Mouse (Mus musculus): ENCODE measurements at regions not wholly inside any gene's neighbourhood (a gene's known extent, or its start where the extent isn't known, plus 50 kb on each side); places are given as distances from the start of the nearest gene placed in this dataset.

- Histone ChIP-seq H3K4me3 (ENCODE audit: insufficient read depth, low read depth, low read length) (no peak overlapping the region), H3K36me3 (ENCODE audit: control insufficient read depth, insufficient read depth, low read length) (no peaks in the 10 kb centered on the region), H3K27ac (ENCODE audit: insufficient read depth, low read depth, low read length) (no peak overlapping the region), H3K27me3 (replicated peaks; ENCODE audit: control insufficient read depth, insufficient read depth, low read length) (no peaks in the 10 kb centered on the region), H3K4me1 (ENCODE audit: control insufficient read depth, insufficient read depth, low read length) (no peaks in the 10 kb centered on the region)
- no peak for DNase-seq
- TF ChIP-seq POLR2A (IDR thresholded peaks at IDR 0.05; ENCODE audit: low read depth, low read length) (no peak), CTCF (conservative IDR thresholded peaks at IDR 0.05; ENCODE audit: insufficient read depth, insufficient read length, low read depth, low read length) (no peak)
- 77% methylated on average over 3 of the region's 3 CpGs for WGBS
Observed at GRCm38 (mm10) chr3:144023058-144023457, 182.0 kb downstream of the Lmo4 start.

- Histone ChIP-seq H3K4me3 (ENCODE audit: insufficient read depth, low read depth, low read length) (no peak overlapping the region), H3K4me1 (ENCODE audit: control insufficient read depth, insufficient read depth, low read length) (no peaks in the 10 kb centered on the region), H3K27ac (ENCODE audit: insufficient read depth, low read depth, low read length) (no peak overlapping the region), H3K27me3 (replicated peaks; ENCODE audit: control insufficient read depth, insufficient read depth, low read length) (no peaks in the 10 kb centered on the region), H3K36me3 (ENCODE audit: control insufficient read depth, insufficient read depth, low read length) (no peaks in the 10 kb centered on the region)
- 93% methylated on average over 5 of the region's 5 CpGs for WGBS
- DNase-seq: no peak
- TF ChIP-seq POLR2A (IDR thresholded peaks at IDR 0.05; ENCODE audit: low read depth, low read length) (no peak), CTCF (conservative IDR thresholded peaks at IDR 0.05; ENCODE audit: insufficient read depth, insufficient read length, low read depth, low read length) (no peak)
Observed at GRCm38 (mm10) chr3:144021969-144022368, 183.1 kb downstream of the Lmo4 start.

GRCm38 (mm10) chr3:144020189-144020940 is 184.7 kb downstream of the Lmo4 start:
- Histone ChIP-seq H3K27me3 (replicated peaks; ENCODE audit: control insufficient read depth, insufficient read depth, low read length) (no peaks in the 10 kb centered on the region), H3K4me1 (ENCODE audit: control insufficient read depth, insufficient read depth, low read length) (no peaks in the 10 kb centered on the region), H3K27ac (ENCODE audit: insufficient read depth, low read depth, low read length) (no peak overlapping the region), H3K4me3 (ENCODE audit: insufficient read depth, low read depth, low read length) (no peak overlapping the region), H3K36me3 (ENCODE audit: control insufficient read depth, insufficient read depth, low read length) (no peaks in the 10 kb centered on the region)
- 58% methylated on average over 8 of the region's 8 CpGs for WGBS
- TF ChIP-seq POLR2A (IDR thresholded peaks at IDR 0.05; ENCODE audit: low read depth, low read length): no peak
- no peak for TF ChIP-seq CTCF (conservative IDR thresholded peaks at IDR 0.05; ENCODE audit: insufficient read depth, insufficient read length, low read depth, low read length)
- no peak for DNase-seq

- 80% methylated on average over 2 of the region's 2 CpGs for WGBS
- H3K36me3 ChIP-seq (ENCODE audit: control insufficient read depth, insufficient read depth, low read length): no peaks in the 10 kb centered on the region
Observed at GRCm38 (mm10) chr3:144019293-144019692, 185.7 kb downstream of the Lmo4 start.

GRCm38 (mm10) chr3:144018559-144018958 is 186.5 kb downstream of the Lmo4 start:
- no peak overlapping the region for H3K27ac ChIP-seq (ENCODE audit: insufficient read depth, low read depth, low read length)
- H3K27me3 ChIP-seq (replicated peaks; ENCODE audit: control insufficient read depth, insufficient read depth, low read length): no peaks in the 10 kb centered on the region
- H3K36me3 ChIP-seq (ENCODE audit: control insufficient read depth, insufficient read depth, low read length): no peaks in the 10 kb centered on the region
- DNase-seq: no peak
- TF ChIP-seq POLR2A (IDR thresholded peaks at IDR 0.05; ENCODE audit: low read depth, low read length) (no peak), CTCF (conservative IDR thresholded peaks at IDR 0.05; ENCODE audit: insufficient read depth, insufficient read length, low read depth, low read length) (no peak)
- H3K4me3 ChIP-seq (ENCODE audit: insufficient read depth, low read depth, low read length): no peak overlapping the region
- H3K4me1 ChIP-seq (ENCODE audit: control insufficient read depth, insufficient read depth, low read length): no peaks in the 10 kb centered on the region
- WGBS: 85% methylated on average over 4 of the region's 4 CpGs

More at GRCm38 (mm10) chr3:144019293-144019692, 185.7 kb downstream of the Lmo4 start:
- TF ChIP-seq POLR2A (IDR thresholded peaks at IDR 0.05; ENCODE audit: low read depth, low read length) (no peak), CTCF (conservative IDR thresholded peaks at IDR 0.05; ENCODE audit: insufficient read depth, insufficient read length, low read depth, low read length) (no peak)
- Histone ChIP-seq H3K4me1 (ENCODE audit: control insufficient read depth, insufficient read depth, low read length) (no peaks in the 10 kb centered on the region), H3K27ac (ENCODE audit: insufficient read depth, low read depth, low read length) (no peak overlapping the region), H3K27me3 (replicated peaks; ENCODE audit: control insufficient read depth, insufficient read depth, low read length) (no peaks in the 10 kb centered on the region), H3K4me3 (ENCODE audit: insufficient read depth, low read depth, low read length) (no peak overlapping the region)
- no peak for DNase-seq

- no peaks in the 10 kb centered on the region for H3K27me3 ChIP-seq (replicated peaks; ENCODE audit: control insufficient read depth, insufficient read depth, low read length)
- DNase-seq: no peak
- peaks cover 4% of the 10 kb centered on the region; the same call in 1 of the 2 replicates for H3K4me1 ChIP-seq (ENCODE audit: control insufficient read depth, insufficient read depth, low read length)
- H3K27ac ChIP-seq (ENCODE audit: insufficient read depth, low read depth, low read length): no peak overlapping the region
- no peaks in the 10 kb centered on the region for H3K36me3 ChIP-seq (ENCODE audit: control insufficient read depth, insufficient read depth, low read length)
- TF ChIP-seq POLR2A (IDR thresholded peaks at IDR 0.05; ENCODE audit: low read depth, low read length) (no peak), CTCF (conservative IDR thresholded peaks at IDR 0.05; ENCODE audit: insufficient read depth, insufficient read length, low read depth, low read length) (no peak)
- WGBS: 82% methylated on average over 3 of the region's 3 CpGs
- H3K4me3 ChIP-seq (ENCODE audit: insufficient read depth, low read depth, low read length): no peak overlapping the region
Observed at GRCm38 (mm10) chr3:144015236-144015635, 189.8 kb downstream of the Lmo4 start.

GRCm38 (mm10) chr3:144013481-144014125 is 191.4 kb downstream of the Lmo4 start:
- Histone ChIP-seq H3K4me1 (ENCODE audit: control insufficient read depth, insufficient read depth, low read length) (peaks cover 4% of the 10 kb centered on the region; the same call in 1 of the 2 replicates), H3K36me3 (ENCODE audit: control insufficient read depth, insufficient read depth, low read length) (no peaks in the 10 kb centered on the region), H3K27ac (ENCODE audit: insufficient read depth, low read depth, low read length) (no peak overlapping the region), H3K27me3 (replicated peaks; ENCODE audit: control insufficient read depth, insufficient read depth, low read length) (no peaks in the 10 kb centered on the region), H3K4me3 (ENCODE audit: insufficient read depth, low read depth, low read length) (no peak overlapping the region)
- no peak for DNase-seq
- TF ChIP-seq POLR2A (IDR thresholded peaks at IDR 0.05; ENCODE audit: low read depth, low read length) (no peak), CTCF (conservative IDR thresholded peaks at IDR 0.05; ENCODE audit: insufficient read depth, insufficient read length, low read depth, low read length) (no peak)
- 77% methylated on average over 8 of the region's 8 CpGs for WGBS

Measured in kidney, adult 2 months (tissue).